Mouse (Mus musculus) urinary bladder, adult 18-20 months (tissue): ENCODE results near the gene Ltbr.

Experiments used
- DNase-seq, 2 experiments: peaks; one replicate each; pipeline ENCODE4 v3.0.0; 2022; ENCODE audit warnings: low spot score in 2 of 2, mixed read lengths in 2 of 2

The Ltbr gene

GRCm38 (mm10) chr6:125345625-125346024 is 31.9 kb upstream of the Ltbr start:
- DNase-seq = no peak

- no peak for DNase-seq
Observed at GRCm38 (mm10) chr6:125344866-125345265, 31.2 kb upstream of the Ltbr start.

GRCm38 (mm10) chr6:125344084-125344483 is 30.4 kb upstream of the Ltbr start:
- DNase-seq = peak in 1 of 2 experiments; percentile 60

- DNase-seq = no peak
Observed at GRCm38 (mm10) chr6:125342198-125342597, 28.5 kb upstream of the Ltbr start.

- DNase-seq = no peak
Observed at GRCm38 (mm10) chr6:125340244-125340643, 26.6 kb upstream of the Ltbr start.

GRCm38 (mm10) chr6:125338791-125339660 is 25.3 kb upstream of the Ltbr start:
- no peak for DNase-seq

GRCm38 (mm10) chr6:125334356-125334755 is 20.7 kb upstream of the Ltbr start:
- DNase-seq = no peak

GRCm38 (mm10) chr6:125333112-125333899 is 19.6 kb upstream of the Ltbr start:
- DNase-seq = no peak

GRCm38 (mm10) chr6:125330626-125331326 is 17.1 kb upstream of the Ltbr start:
- peak; percentile 92 for DNase-seq

- DNase-seq = no peak
Observed at GRCm38 (mm10) chr6:125328243-125328642, 14.6 kb upstream of the Ltbr start.

- DNase-seq = no peak
Observed at GRCm38 (mm10) chr6:125325337-125325736, 11.7 kb upstream of the Ltbr start.

- DNase-seq = no peak
Observed at GRCm38 (mm10) chr6:125323547-125323946, 9.9 kb upstream of the Ltbr start.

- DNase-seq = no peak
Observed at GRCm38 (mm10) chr6:125322794-125323193, 9.1 kb upstream of the Ltbr start.

GRCm38 (mm10) chr6:125321114-125321855 is 7.6 kb upstream of the Ltbr start:
- no peak for DNase-seq

GRCm38 (mm10) chr6:125320323-125320722 is 6.6 kb upstream of the Ltbr start, which contains the start of gene Scnn1a:
Gene Scnn1a (plus strand): TSS chr6:125320659.
- no peak for DNase-seq

- DNase-seq = no peak
Observed at GRCm38 (mm10) chr6:125319919-125320296, 6.2 kb upstream of the Ltbr start.

- peak in 1 of 2 experiments; percentile 45 for DNase-seq
Observed at GRCm38 (mm10) chr6:125318981-125319918, 5.6 kb upstream of the Ltbr start.

GRCm38 (mm10) chr6:125317077-125317476 is 3.4 kb upstream of the Ltbr start:
- DNase-seq = no peak

- no peak for DNase-seq
Observed at GRCm38 (mm10) chr6:125314746-125315145, 1.1 kb upstream of the Ltbr start.

GRCm38 (mm10) chr6:125314231-125314563 is 512 bp upstream of the Ltbr start:
- no peak for DNase-seq
